Mouse (Mus musculus) right cerebral cortex, postnatal 36 days (tissue): Measurements from ENCODE around the gene Bscl2.
A peak's percentile ranks its signal among the peaks of the same experiment; 100 is the strongest.
"Not testable (repeated sequence)": the region's sequence is repeated elsewhere in the genome, so short reads cannot be mapped to it uniquely, and the experiment has no call there.

Experiments
- DNase-seq, 2 experiments: peaks; one replicate each; pipeline ENCODE4 v3.0.0; 2022; ENCODE audit warnings: low spot score in 2 of 2, mixed read lengths in 1 of 2

Gene Bscl2

GRCm38 (mm10) chr19:8871267-8872186 lies 34.3 kb downstream of the Bscl2 start, which contains the start of gene Ubxn1:
Ubxn1 (plus strand) TSS chr19:8871496.
- peak; percentile 96 to 97 for DNase-seq

DNA sequence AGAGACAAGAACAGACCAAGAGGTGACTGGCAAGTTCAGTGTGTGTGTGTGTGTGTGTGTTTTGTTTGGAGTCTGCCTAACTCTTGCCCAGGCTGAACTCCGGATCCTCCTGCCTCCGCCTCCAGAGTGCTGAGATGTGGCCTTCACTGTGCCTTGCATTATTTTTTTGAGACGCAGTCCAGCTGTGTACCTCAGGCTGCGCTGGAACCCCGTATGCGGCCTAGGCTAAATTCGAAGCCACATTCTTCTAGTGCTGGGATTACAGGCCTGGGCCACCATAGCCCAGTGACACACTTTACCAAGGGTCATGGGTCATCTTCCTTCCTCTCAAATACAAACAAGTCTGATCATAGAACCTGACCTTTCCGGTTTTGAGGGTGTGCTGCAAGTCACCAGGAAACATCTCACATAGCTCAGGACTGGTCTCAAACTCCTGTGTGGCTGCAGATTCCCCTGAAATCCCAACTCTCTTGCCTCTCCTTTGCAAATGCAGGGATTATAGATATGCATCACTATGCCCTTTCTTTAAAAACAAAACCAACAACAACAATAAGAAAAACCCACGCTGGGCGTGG lies 35.1 kb downstream of the Bscl2 start:
- DNase-seq = no peak

DNA sequence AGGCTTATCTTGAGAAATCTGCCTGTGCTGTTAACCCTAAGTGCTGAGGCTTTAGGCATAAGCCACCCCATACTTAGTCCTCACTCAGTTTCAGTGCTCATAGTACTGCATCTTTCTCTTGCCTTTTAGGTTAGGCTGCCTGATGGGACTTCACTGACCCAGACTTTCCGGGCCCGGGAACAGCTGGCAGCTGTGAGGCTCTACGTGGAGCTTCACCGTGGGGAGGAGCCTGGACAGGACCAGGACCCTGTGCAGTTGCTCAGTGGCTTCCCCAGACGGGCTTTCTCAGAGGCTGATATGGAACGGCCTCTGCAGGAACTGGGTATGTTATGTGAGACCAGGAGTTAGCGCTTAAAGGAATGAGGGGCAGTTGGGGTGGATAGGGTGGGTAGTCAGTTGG lies 37.8 kb downstream of the Bscl2 start:
- DNase-seq = no peak

DNA sequence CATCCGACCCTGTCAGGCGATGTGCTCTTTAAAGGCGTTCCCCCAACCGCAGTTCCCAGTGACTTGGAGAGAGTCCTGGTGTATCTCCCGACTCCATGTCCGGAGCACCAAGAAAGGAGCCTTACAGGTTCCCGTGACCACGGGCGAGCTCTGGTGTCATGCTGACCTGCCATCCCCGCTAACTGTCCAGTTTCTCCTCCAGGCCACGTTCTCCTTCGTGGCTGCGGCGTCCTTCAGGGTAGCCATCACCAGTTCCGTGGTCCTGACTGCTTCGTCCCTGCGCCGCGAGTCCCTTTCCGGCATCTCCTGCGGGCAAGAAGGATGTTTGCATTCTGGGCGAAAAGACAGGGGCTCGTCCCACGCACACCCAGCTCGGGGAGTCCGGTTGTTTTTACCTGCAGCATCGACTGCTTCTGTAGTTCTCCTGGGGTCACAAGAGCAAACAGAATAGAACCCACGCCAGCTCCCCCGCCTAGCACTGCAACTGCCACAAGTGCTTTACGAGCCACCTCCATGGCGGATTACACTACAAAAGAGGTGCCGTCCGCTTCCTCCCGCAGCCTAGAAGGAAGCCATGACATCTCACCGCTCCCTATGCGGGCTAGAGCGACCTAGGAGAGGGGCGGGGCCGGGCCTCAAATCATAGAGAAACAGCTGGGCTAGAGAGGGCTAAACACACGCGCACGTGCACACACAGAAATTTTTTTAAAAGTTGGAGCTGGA lies 43.2 kb downstream of the Bscl2 start, which contains the start of gene Uqcc3:
Uqcc3 (minus strand) TSS at position 613 of the 723 bp plus-strand sequence.
- DNase-seq = peak; percentile 86 to 88

GRCm38 (mm10) chr19:8881034-8881392 lies 43.7 kb downstream of the Bscl2 start:
- no peak for DNase-seq

- DNase-seq = no peak
Measured at GRCm38 (mm10) chr19:8883616-8884015, 46.3 kb downstream of the Bscl2 start, which contains the start of the genes Lbhd1 and Gm49403. Lbhd1 (plus strand) TSS chr19:8883732. Gm49403 (plus strand) TSS chr19:8883930.

- DNase-seq = no peak
Measured at GRCm38 (mm10) chr19:8886916-8887584, 49.8 kb downstream of the Bscl2 start.

- DNase-seq = no peak
Measured at GRCm38 (mm10) chr19:8887585-8888463, 50.6 kb downstream of the Bscl2 start.

DNA sequence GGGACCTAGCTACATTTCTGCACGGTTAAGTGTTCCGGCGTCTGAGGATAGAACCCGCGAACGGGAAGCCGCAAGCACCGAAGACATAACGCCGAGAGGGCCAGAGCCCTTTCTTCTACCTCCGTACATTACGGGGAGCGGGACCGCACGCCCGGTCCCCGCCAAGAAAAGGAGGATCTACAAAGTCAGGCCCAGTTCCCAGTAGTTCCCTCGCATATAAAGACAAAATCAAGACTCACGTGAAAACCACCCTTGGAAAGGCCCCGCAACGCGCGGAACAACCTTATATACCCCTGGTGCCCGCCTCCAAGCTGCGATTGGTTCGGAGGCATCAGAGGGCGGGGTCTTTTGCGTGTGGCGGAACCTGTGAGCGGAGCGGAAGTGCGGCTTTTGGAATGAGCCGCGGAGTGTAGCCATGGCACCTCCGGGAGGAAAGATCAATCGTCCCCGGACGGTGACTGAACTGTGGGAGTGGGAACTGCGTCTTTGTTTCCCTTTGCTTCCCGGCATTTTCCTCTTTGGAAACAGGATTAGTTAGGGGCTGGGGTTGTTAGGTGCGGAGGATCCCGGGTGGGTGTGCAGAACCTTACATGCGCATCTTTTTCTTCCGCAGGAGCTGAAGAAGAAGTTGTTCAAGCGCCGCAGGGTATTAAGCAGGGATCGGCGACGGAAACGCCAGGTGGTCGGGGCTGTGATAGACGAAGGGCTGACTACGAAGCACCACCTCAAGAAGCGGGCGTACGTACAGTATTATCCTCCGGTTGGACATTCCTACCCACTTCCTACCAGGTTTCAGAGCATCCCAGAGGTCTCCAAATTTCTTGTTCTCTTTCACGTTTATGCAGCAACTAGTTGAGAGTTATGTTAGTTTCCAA lies 51.5 kb downstream of the Bscl2 start, which contains the start of the genes 1810009A15Rik and Gm49416:
1810009A15Rik (plus strand) TSS at position 343 of the 875 bp plus-strand sequence.
Gm49416 (plus strand) TSS at position 416 of the 875 bp plus-strand sequence.
- DNase-seq = peak; percentile 91 to 93

DNA sequence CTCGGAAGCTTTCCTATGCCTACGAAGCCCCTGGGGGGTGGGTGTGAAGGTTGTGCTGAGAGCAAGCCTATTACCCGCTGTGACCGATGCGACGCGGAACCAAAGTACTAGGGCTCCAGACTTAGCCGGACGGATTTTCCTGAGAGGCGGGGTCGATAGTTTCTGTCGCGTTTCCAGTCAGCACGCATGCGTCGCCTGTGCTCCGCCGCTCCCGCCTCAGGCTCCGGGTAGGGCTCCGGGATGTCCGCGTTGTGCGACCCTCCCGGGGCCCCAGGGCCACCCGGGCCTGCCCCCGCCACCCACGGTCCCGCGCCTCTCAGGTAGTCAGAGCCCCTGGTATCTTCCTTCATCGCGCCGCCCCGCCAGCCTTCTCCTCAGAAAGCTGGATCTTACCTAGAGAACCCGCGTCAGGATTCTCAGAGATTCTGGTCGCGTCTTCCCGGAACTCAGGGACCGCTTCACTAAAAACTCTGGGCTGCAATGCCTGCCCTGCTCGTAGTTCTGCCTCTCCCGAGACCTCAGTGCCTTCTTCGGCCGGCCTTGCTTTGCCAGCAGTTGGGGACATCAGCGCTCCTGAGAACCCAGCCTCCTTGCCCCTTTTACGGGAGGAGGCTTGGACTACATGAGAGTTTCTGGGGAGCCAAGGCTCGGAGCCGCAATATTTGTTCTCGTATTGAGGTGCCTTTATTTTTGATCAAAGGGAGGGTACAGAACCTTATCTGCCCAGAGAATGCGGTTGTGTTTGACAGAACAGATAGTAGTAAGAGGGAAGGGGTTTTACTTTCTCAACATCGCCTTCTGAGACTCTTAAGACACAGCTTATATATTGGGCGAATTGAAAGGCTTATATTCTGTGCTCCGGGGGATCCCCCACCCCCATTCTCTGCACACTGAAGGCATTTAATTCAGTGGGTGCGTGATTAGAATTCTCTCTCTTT lies 55.8 kb downstream of the Bscl2 start, which contains the start of gene Ints5:
Ints5 (plus strand) TSS at position 177 of the 938 bp plus-strand sequence.
- peak; percentile 76 to 77 for DNase-seq

- DNase-seq = no peak
Measured at GRCm38 (mm10) chr19:8895397-8895960, 58.2 kb downstream of the Bscl2 start.

- not testable (repeated sequence) for DNase-seq
Measured at GRCm38 (mm10) chr19:8896231-8896630, 59.0 kb downstream of the Bscl2 start.

DNA sequence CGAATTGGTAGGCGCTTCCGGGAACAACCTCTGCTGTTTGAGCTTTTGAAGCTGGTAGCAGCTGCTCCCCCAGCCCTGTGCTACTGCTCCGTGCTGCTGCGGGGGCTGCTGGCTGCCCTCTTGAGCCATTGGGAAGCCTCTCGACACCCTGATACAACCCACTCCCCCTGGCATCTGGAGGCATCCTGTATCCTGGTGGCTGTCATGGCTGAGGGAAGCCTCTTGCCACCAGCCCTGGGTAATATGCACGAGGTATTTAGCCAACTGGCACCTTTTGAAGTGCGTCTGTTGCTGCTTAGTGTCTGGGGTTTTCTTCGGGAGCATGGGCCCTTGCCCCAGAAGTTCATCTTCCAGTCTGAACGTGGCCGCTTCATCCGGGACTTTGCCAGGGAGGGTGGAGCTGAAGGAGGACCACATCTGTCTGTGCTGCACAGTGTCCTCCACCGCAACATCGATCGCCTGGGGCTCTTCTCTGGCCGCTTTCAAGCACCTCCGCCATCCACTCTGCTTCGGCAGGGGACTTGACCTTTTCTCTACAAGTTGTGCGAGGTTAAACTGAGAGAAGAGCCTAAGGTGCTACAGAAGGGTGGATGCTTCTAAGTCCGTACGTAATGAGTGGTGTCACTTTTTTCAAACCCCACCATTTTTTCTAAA lies 60.1 kb downstream of the Bscl2 start:
- DNase-seq = not testable (repeated sequence)

- peak; percentile 95 to 97 for DNase-seq
Measured at GRCm38 (mm10) chr19:8897865-8898495, 60.7 kb downstream of the Bscl2 start, which contains the start of gene Ganab. Ganab (plus strand) TSS chr19:8898071.
